Mouse (Mus musculus) neural tube, embryonic 11.5 days (tissue): Measurements from ENCODE around the gene Magoh. TPM values are rescaled to one million over a fixed set of nuclear protein-coding genes. Genes with fewer than 3 reads are reported as not detected.

ENCODE experiments used
- ATAC-seq: fragments of 200-750 bp; cut with Nextera tagmentation; 2 replicates; pipeline ENCODE4 v1.8.0; 2017; ENCODE audit warnings: moderate number of reproducible peaks, mild to moderate bottlenecking, moderate TSS enrichment, moderate library complexity; ENCODE audit not compliant: insufficient read depth, low FRiP score, low TSS enrichment
- DNase-seq: peaks from one replicate; pipeline ENCODE4 v3.0.0-alpha.2; 2015; ENCODE audit warnings: low spot score
- H3K27ac ChIP-seq: fragments of 300-500 bp; sonication (generic); 2 replicates; pipeline ENCODE4 v1.5.1; 2014; ENCODE audit warnings: low read depth, mild to moderate bottlenecking, low read length
- H3K27me3 ChIP-seq: fragments of 300-500 bp; sonication (generic); 2 replicates; pipeline ENCODE4 v1.6.1; 2014; ENCODE audit warnings: mild to moderate bottlenecking, low read length, mixed read lengths; ENCODE audit not compliant: control insufficient read depth, insufficient read depth
- H3K36me3 ChIP-seq: fragments of 300-500 bp; sonication (generic); 2 replicates; pipeline ENCODE4 v1.6.1; 2014; ENCODE audit warnings: mild to moderate bottlenecking, low read length, moderate library complexity, mixed read lengths; ENCODE audit not compliant: control insufficient read depth, insufficient read depth
- H3K4me1 ChIP-seq: fragments of 300-500 bp; sonication (generic); 2 replicates; pipeline ENCODE4 v1.6.1; 2014; ENCODE audit warnings: low read length, mixed read lengths; ENCODE audit not compliant: control insufficient read depth, insufficient read depth
- H3K4me2 ChIP-seq: fragments of 300-500 bp; sonication (generic); 2 replicates; pipeline ENCODE4 v1.6.1; 2014; ENCODE audit warnings: low read depth, mild to moderate bottlenecking, moderate library complexity
- H3K4me3 ChIP-seq: fragments of 300-500 bp; sonication (generic); 2 replicates; pipeline ENCODE4 v1.5.1; 2014; ENCODE audit warnings: low read depth, low read length
- H3K9ac ChIP-seq: fragments of 300-500 bp; sonication (generic); 2 replicates; pipeline ENCODE4 v1.6.1; 2014; ENCODE audit warnings: mild to moderate bottlenecking, low read length
- H3K9me3 ChIP-seq: fragments of 300-500 bp; sonication (generic); 2 replicates; pipeline ENCODE4 v1.6.1; 2016; ENCODE audit warnings: low read length; ENCODE audit not compliant: control insufficient read depth
- WGBS: fragments of 180-500 bp; shearing (Covaris S2); extraction: QIAGEN DNeasy Blood & Tissue Kit; methylation state at CpG from one replicate; pipeline ENCODE4 v1.1.7; 2014; 5-methylcytosine and 5-hydroxymethylcytosine counted together
- polyA plus RNA-seq: library from polyadenylated mRNA; unstranded; fragments of >200 nt; fragmentation: Nextera tagmentation; extraction: Ambion mirVana; gene quantifications from 2 replicates; pipeline ENCODE4 v1.2.1, GENCODE M21; 2014

Magoh gene
- polyA plus RNA-seq, 1 experiment from 2014 or later, result 195 TPM

- 86% methylated on average over 11 of the region's 11 CpGs for WGBS
- no peaks in the 10 kb centered on the region for H3K9me3 ChIP-seq
- no peaks in the 10 kb centered on the region for H3K4me1 ChIP-seq
- no peaks in the 10 kb centered on the region for H3K27me3 ChIP-seq
- no peak overlapping the region for H3K4me2 ChIP-seq
- H3K27ac ChIP-seq, result no peak overlapping the region
- no peak for DNase-seq
- no peak overlapping the region for H3K4me3 ChIP-seq
- ATAC-seq, result no peak
- no peak overlapping the region for H3K9ac ChIP-seq
- peaks cover 10% of the 10 kb centered on the region for H3K36me3 ChIP-seq
Measured at GRCm38 (mm10) chr4:107856958-107857686, 22.4 kb upstream of the Magoh start.

GRCm38 (mm10) chr4:107858995-107859394 is 20.6 kb upstream of the Magoh start:
- H3K4me3 ChIP-seq, result no peak overlapping the region
- H3K4me2 ChIP-seq, result no peak overlapping the region
- no peaks in the 10 kb centered on the region for H3K9me3 ChIP-seq
- no peaks in the 10 kb centered on the region for H3K27me3 ChIP-seq
- H3K4me1 ChIP-seq, result no peaks in the 10 kb centered on the region
- H3K27ac ChIP-seq, result no peak overlapping the region
- H3K36me3 ChIP-seq, result peaks cover 13% of the 10 kb centered on the region
- 90% methylated on average over 7 of the region's 7 CpGs for WGBS
- DNase-seq, result no peak
- no peak overlapping the region for H3K9ac ChIP-seq
- ATAC-seq, result no peak

- no peak for ATAC-seq
- WGBS, result 84% methylated on average over 4 of the region's 4 CpGs
- Histone ChIP-seq H3K27me3 (no peaks in the 10 kb centered on the region), H3K4me2 (no peak overlapping the region), H3K9me3 (no peaks in the 10 kb centered on the region), H3K9ac (no peak overlapping the region), H3K4me1 (no peaks in the 10 kb centered on the region), H3K4me3 (no peak overlapping the region), H3K36me3 (peaks cover 7% of the 10 kb centered on the region), H3K27ac (no peak overlapping the region)
- no peak for DNase-seq
Measured at GRCm38 (mm10) chr4:107864866-107865265, 14.7 kb upstream of the Magoh start.

GRCm38 (mm10) chr4:107881631-107882030 is 2.1 kb downstream of the Magoh start:
- H3K9ac ChIP-seq, result no peak overlapping the region
- no peaks in the 10 kb centered on the region for H3K27me3 ChIP-seq
- H3K27ac ChIP-seq, result no peak overlapping the region
- no peak overlapping the region for H3K4me3 ChIP-seq
- H3K4me1 ChIP-seq, result 0 out of 2 replicates have a peak, but pooled peaks cover 4% of the 10 kb centered on the region
- DNase-seq (no peak), ATAC-seq (no peak)
- no peaks in the 10 kb centered on the region for H3K9me3 ChIP-seq
- no peak overlapping the region for H3K4me2 ChIP-seq
- 92% methylated on average over 1 of the region's 1 CpGs for WGBS
- peaks cover 10% of the 10 kb centered on the region for H3K36me3 ChIP-seq

GRCm38 (mm10) chr4:107886371-107886770 is 6.8 kb downstream of the Magoh start:
- H3K27ac ChIP-seq, result no peak overlapping the region
- no peak overlapping the region for H3K9ac ChIP-seq
- H3K4me3 ChIP-seq, result no peak overlapping the region
- H3K9me3 ChIP-seq, result no peaks in the 10 kb centered on the region
- no peak for ATAC-seq
- no peak overlapping the region for H3K4me2 ChIP-seq
- 83% methylated on average over 7 of the region's 7 CpGs for WGBS
- H3K27me3 ChIP-seq, result no peaks in the 10 kb centered on the region
- H3K4me1 ChIP-seq, result peaks cover 4% of the 10 kb centered on the region; the same call in 1 of the 2 replicates
- peaks cover 10% of the 10 kb centered on the region for H3K36me3 ChIP-seq
- no peak for DNase-seq

- Histone ChIP-seq H3K9me3 (no peaks in the 10 kb centered on the region), H3K27me3 (no peaks in the 10 kb centered on the region), H3K9ac (peak overlapping the region; percentile 69), H3K4me2 (peak overlapping the region; percentile 85), H3K4me3 (peak overlapping the region; percentile 56), H3K27ac (peak overlapping the region; percentile 78; the same call in 1 of the 2 replicates), H3K36me3 (peaks cover 8% of the 10 kb centered on the region), H3K4me1 (peaks cover 4% of the 10 kb centered on the region; the same call in 1 of the 2 replicates)
- DNase-seq (no peak), ATAC-seq (peak; percentile 7; the same call in 1 of the 2 replicates)
- WGBS, result 2% methylated on average over 12 of the region's 12 CpGs
Measured at GRCm38 (mm10) chr4:107889385-107889730, 9.8 kb downstream of the Magoh start.

- H3K27ac ChIP-seq, result peak within 1 kb of the TSS; percentile 78
- peak within 1 kb of the TSS; percentile 69 for H3K9ac ChIP-seq
- no peaks in the 10 kb centered on the region for H3K9me3 ChIP-seq
- peak; percentile 94 for ATAC-seq
- H3K4me1 ChIP-seq, result peaks cover 4% of the 10 kb centered on the region; the same call in 1 of the 2 replicates
- H3K27me3 ChIP-seq, result no peaks in the 10 kb centered on the region
- peak; percentile 94 for DNase-seq
- H3K4me3 ChIP-seq, result peak within 1 kb of the TSS; percentile 56
- under 1% methylated on average over 44 of the region's 48 CpGs for WGBS
- H3K4me2 ChIP-seq, result peak within 1 kb of the TSS; percentile 85
- peaks cover 6% of the 10 kb centered on the region for H3K36me3 ChIP-seq
Measured at GRCm38 (mm10) chr4:107889731-107890432, 10.3 kb downstream of the Magoh start, which contains the start of gene 0610037L13Rik. TSS of gene 0610037L13Rik (plus strand) at chr4:107889813.

GRCm38 (mm10) chr4:107892663-107893062 is 13.1 kb downstream of the Magoh start:
- peaks cover 4% of the 10 kb centered on the region; the same call in 1 of the 2 replicates for H3K4me1 ChIP-seq
- no peak for DNase-seq
- 90% methylated on average over 2 of the region's 2 CpGs for WGBS

More at GRCm38 (mm10) chr4:107892663-107893062, 13.1 kb downstream of the Magoh start:
- Histone ChIP-seq H3K27ac (no peak overlapping the region), H3K9me3 (no peaks in the 10 kb centered on the region), H3K27me3 (no peaks in the 10 kb centered on the region), H3K4me2 (no peak overlapping the region), H3K9ac (no peak overlapping the region), H3K4me3 (no peak overlapping the region), H3K36me3 (peaks cover 7% of the 10 kb centered on the region)
- ATAC-seq, result no peak
